Mouse (Mus musculus) right cerebral cortex, postnatal 10 days (tissue): Measurements from ENCODE around the gene Ispd.
A peak's percentile ranks its signal among the peaks of the same experiment; 100 is the strongest.

ENCODE experiments used
- DNase-seq, 2 experiments: peaks; one replicate each; pipeline ENCODE4 v3.0.0; 2021; ENCODE audit warnings: low spot score in 2 of 2

Gene Ispd

GRCm38 (mm10) chr12:36564146-36564545 is 182.9 kb downstream of the Ispd start:
- no peak for DNase-seq

GRCm38 (mm10) chr12:36566974-36567373 is 185.7 kb downstream of the Ispd start:
- no peak for DNase-seq

GRCm38 (mm10) chr12:36570414-36571095 is 189.3 kb downstream of the Ispd start:
- no peak for DNase-seq

DNA sequence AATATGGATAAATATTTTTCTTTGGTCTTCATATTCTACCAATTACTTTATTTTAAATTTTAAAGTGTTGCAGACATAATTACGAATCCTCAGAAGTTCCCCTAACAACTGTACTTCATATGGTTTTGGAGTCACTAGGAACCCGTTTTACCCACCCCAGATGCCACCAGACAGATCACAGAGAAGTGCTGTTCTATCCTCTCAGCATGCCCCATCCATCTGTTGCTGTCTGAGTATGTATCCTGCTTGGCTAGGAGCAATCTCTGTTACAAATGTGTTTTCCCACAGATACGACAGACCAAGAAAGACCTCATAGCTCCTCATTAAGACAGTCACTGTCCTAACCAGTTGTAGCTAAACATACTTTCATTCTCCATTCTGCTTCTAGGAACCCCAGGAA is 203.6 kb downstream of the Ispd start:
- DNase-seq, result peak; percentile 21 to 46

- DNase-seq, result no peak
Observed at GRCm38 (mm10) chr12:36597539-36598250, 216.4 kb downstream of the Ispd start.

- no peak for DNase-seq
Observed at GRCm38 (mm10) chr12:36621960-36622736, 240.9 kb downstream of the Ispd start.

GRCm38 (mm10) chr12:36627204-36627603 is 246.0 kb downstream of the Ispd start:
- no peak for DNase-seq

DNA sequence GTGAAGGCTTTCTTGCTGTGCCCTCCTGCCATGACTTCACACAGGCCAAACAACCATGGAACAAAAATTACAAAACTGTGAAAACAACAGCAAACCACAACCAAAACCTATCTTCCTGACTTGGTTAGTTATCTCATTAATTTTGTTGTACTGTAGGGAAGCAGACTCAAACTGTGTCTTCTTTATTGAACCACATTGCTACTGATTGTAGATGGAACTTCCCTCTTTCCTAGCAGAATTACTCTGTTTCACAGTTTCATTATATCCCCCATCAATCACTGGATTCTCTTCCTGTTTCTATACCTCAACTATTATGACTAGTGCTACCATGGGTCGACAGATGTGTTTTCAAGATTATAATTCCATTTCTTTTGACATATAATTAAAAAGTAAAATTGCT is 251.2 kb downstream of the Ispd start:
- DNase-seq, result no peak

GRCm38 (mm10) chr12:36647514-36647913 is 266.3 kb downstream of the Ispd start:
- no peak for DNase-seq

DNA sequence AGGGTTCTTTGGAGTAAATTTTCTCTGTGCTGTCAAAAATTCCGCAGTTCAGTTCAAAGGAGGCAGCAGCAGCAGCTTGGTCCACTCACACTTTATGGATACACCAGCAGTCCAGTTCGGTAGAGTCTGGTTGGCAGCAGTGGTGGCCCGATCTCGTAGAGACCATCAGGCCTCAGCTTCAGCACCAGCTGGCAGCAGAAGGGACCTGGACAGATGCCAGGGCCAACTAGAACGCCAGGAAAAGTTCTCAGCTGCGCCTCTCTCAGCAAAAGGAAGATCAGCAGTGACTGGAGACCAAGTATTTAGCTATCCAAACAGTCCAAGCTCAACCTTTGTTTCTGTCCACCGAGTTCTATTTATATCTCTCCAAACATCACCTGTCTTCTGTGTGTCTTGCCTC is 281.2 kb downstream of the Ispd start:
- DNase-seq, result peak; percentile 54 to 59

- no peak for DNase-seq
Observed at GRCm38 (mm10) chr12:36664783-36665182, 283.5 kb downstream of the Ispd start.

DNA sequence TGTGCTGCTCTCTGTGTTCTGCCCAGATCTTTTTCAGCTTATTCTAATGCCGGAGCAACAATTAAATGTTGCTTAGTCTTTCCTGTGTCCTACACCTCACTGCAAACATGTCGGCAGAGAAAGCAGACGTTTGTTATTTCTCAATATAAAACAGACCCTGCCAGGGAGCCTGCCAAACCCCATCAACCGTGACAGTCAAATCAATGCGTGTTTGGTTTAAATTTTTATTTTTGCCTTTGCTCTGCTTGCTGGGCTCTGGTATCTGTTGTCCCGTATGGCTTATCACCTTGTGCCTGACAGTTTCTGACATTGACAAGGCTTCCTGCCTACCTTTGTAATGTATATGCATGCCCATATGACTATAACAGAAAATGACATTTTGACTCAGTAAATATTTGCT is 285.5 kb downstream of the Ispd start:
- DNase-seq, result no peak

GRCm38 (mm10) chr12:36670164-36670908 is 289.1 kb downstream of the Ispd start:
- DNase-seq, result no peak

DNA sequence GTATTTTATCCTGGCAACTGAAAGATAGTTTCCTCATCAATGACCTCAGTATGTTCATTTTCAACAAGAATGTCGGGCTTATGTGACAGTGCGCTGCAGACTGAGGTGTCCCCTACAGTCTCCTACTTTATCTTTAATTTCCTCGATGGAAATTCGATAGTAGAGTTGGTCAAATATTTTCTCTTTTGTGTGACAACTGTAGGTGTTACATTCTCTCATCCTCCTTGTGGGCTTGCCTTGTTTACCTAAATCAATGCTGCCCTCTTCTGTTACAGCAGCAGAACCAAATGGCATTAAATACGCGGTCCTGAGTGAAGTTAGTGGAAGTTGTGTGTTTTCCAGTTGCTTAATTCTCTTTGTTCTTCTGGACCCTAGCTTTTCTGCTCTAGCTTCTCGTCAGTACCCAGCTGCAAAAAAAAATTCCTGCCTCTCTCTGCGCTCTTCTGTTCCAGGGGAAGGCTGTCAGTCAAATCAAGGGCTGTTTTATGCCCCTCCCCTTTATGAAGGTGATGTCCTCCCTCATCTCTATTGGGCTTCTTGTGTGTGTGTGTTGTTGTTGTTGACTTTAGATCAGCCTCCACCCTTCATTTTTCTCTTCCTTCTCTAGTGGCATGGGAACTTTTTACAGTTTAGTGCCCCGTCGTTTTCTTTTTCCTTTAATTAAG is 289.8 kb downstream of the Ispd start:
- DNase-seq, result no peak

GRCm38 (mm10) chr12:36674481-36674880 is 293.2 kb downstream of the Ispd start:
- DNase-seq, result no peak

DNA sequence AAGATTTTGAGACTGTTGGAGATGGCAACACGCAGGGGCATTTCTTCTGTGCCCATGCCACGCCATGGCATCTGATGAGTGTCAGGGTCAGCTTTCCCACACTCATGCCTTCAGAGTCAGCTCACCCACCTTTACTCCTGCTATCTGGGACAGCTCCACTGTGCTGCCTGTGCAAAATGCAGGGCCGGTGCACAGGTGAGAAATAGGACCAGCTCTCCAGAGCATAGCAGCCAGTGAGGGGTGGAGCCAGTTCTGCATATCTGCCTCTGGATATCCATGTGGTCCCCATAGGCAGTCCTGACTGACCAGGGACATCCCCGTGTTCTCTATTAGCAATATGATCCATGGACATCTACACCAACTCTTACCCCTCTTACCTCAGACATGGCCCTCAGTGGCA is 297.0 kb downstream of the Ispd start:
- no peak for DNase-seq

- no peak for DNase-seq
Observed at GRCm38 (mm10) chr12:36680883-36681505, 299.7 kb downstream of the Ispd start.

GRCm38 (mm10) chr12:36681779-36682178 is 300.5 kb downstream of the Ispd start:
- no peak for DNase-seq

DNA sequence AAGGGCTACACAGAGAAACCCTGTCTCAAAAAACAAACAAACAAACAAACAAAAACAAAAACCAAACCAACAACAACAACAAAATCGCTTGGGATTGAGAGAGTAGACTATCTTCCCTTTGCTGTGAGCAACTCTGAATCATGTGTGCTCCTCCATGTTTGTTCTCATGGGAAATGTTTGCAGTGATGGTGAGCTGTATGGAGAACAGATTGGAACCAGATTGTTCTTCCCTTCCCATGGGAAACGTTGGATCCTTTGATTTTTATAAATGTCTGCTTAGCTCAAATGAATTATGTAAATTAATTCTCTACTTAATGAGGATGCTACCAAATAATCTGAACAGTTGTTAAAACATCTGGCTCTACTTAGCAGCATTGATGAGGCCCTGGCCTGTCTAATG is 312.8 kb downstream of the Ispd start:
- no peak for DNase-seq

GRCm38 (mm10) chr12:36704380-36704779 is 323.1 kb downstream of the Ispd start:
- DNase-seq, result peak in 1 of 2 experiments; percentile 22

GRCm38 (mm10) chr12:36708810-36709209 is 327.6 kb downstream of the Ispd start:
- DNase-seq, result no peak
